Mouse (Mus musculus) heart, adult 2 months (tissue): ENCODE measurements at regions not wholly inside any gene's neighbourhood (a gene's known extent, or its start where the extent isn't known, plus 50 kb on each side); places are given as distances from the start of the nearest gene placed in this dataset.

Experiments used
- CTCF ChIP-seq: fragments of 200-600 bp; IDR thresholded peaks from 2 replicates; pipeline ENCODE4 v1.8.1; 2022; ENCODE audit warnings: antibody characterized with exemption, mild to moderate bottlenecking, moderate library complexity
- EP300 ChIP-seq: fragments of 200-500 bp; IDR thresholded peaks from 2 replicates; pipeline ENCODE4 v1.6.1; 2011; ENCODE audit warnings: low read depth, low read length, control low read depth; ENCODE audit not compliant: insufficient read depth

DNA sequence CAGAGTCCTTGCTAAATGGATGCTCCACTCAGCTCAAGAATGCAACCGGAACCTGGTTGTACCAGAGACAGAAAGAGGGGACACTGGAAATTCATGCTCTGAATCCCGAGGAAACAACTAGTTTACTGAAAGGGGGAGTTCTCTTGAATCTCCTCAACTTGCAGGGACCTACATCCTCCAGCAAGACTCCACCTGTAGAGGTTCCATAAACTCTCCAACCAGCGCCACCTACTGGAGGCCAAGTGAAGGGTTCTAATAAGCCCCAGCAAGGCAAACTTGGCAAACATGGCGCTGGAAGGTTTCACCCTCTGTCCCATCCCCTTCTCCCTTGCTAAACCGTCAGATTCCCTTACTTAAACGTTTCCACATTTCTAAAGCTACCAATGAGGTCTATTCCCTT is 433.0 kb upstream of the Castor2 start:
- TF ChIP-seq CTCF: peak; percentile 65
- no peak for TF ChIP-seq EP300
